Mouse (Mus musculus) layer of hippocampus, adult 9-10 months (tissue): ENCODE results near the gene Olfr165.
"Not testable (repeated sequence)": the region's sequence is repeated elsewhere in the genome, so short reads cannot be mapped to it uniquely, and the experiment has no call there.

Experiments
- DNase-seq: peaks from one replicate; pipeline ENCODE4 v3.0.0; 2022; ENCODE audit warnings: low spot score

The Olfr165 gene

DNA sequence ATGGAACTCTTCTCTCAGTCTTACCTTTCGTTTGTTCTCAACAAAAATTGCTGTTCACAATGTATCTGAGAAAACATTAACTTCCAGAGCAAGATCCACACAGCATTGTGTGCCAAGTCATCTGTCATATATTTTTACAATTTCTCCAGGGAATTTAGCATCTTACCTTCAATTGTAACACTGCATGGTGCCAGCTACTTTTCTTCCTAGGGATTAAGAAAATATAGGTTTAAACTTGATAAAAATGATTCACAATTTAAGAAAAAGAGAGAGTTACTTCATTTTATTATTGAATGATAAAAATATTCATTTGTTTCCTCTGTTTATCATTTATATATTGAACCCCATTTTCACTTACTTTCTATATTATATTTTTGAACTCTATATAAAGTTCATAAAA is at the start of gene Olfr165:
Gene Olfr165 (minus strand): TSS at position 101 of the 400 bp plus-strand sequence.
- no peak for DNase-seq

DNA sequence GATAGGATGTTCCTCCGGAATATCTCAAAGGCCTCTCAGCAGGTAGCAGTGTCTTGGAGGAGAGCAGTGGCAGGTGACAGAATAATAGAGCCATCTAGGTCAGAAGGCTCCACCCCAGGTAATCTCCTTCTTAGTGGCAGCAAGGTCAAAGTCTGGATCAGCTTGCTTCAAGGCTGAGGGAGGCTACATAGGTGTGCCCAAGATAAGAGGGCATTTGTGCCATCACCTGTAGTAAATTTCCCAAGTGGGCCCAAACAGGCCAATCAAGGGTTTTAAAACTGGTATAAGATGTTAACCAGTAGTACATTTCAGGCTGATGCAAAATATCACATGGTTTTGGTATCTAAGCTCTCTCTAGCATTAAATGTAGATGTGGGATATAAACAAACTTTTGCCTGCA is 41.4 kb upstream of the Olfr165 start:
- no peak for DNase-seq

GRCm38 (mm10) chr16:19458741-19459140 is 35.8 kb upstream of the Olfr165 start:
- not testable (repeated sequence) for DNase-seq

GRCm38 (mm10) chr16:19387984-19388383 is 35.0 kb downstream of the Olfr165 start:
- DNase-seq, result no peak
